10 mouse cellular contexts compared by ENCODE assay signal in genomic region chr4:105305931-105306330, GRCm38 (mm10).
DNase-seq lines count a peak whose midpoint lies in the region; ATAC-seq lines count a peak whose summit lies in the region.
"Had no signal": no experiment of that assay in that cellular context is flagged by ENCODE, and none has a peak within 500 bp of the region (broad histone marks: within the 10 kb centered on the region; RNA-seq: fewer than 3 reads in every experiment).

No protein-coding gene starts in this region.

- no peak overlapping the region for H3K4me2 ChIP-seq in intestine, embryonic 16.5 days (ENCODE audit: low read depth, low read length)
- H3K4me2 ChIP-seq in intestine, embryonic 15.5 days (replicated peaks): no peak overlapping the region
- H3K4me2 ChIP-seq in hindbrain, embryonic 16.5 days (ENCODE audit: low read length): no peak overlapping the region
- H3K4me2 ChIP-seq in forebrain, embryonic 12.5 days: no peak overlapping the region
- H3K4me2 ChIP-seq: midbrain, embryonic 12.5 days had no signal

- no peaks in the 10 kb centered on the region for H3K36me3 ChIP-seq in intestine, embryonic 16.5 days (ENCODE audit: control insufficient read depth, insufficient read depth, low read length)
- H3K36me3 ChIP-seq in intestine, embryonic 15.5 days: no peaks in the 10 kb centered on the region
- no peaks in the 10 kb centered on the region for H3K36me3 ChIP-seq in hindbrain, embryonic 16.5 days (ENCODE audit: control insufficient read depth, insufficient read depth, low read length)
- H3K36me3 ChIP-seq in forebrain, embryonic 12.5 days (replicated peaks): no peaks in the 10 kb centered on the region
- H3K36me3 ChIP-seq: midbrain, embryonic 12.5 days had no signal

- H3K4me1 ChIP-seq in intestine, embryonic 16.5 days (ENCODE audit: control insufficient read depth, insufficient read depth, low read length): no peaks in the 10 kb centered on the region
- no peaks in the 10 kb centered on the region for H3K4me1 ChIP-seq in intestine, embryonic 15.5 days (replicated peaks)
- H3K4me1 ChIP-seq in hindbrain, embryonic 16.5 days (ENCODE audit: control insufficient read depth, insufficient read depth, low read depth, low read length): no peaks in the 10 kb centered on the region
- no peaks in the 10 kb centered on the region for H3K4me1 ChIP-seq in forebrain, embryonic 12.5 days
- H3K4me1 ChIP-seq: midbrain, embryonic 12.5 days had no signal

- no peak overlapping the region for H3K27ac ChIP-seq in intestine, embryonic 16.5 days (ENCODE audit: low read length)
- no peak overlapping the region for H3K27ac ChIP-seq in intestine, embryonic 15.5 days
- no peak overlapping the region for H3K27ac ChIP-seq in hindbrain, embryonic 16.5 days (ENCODE audit: low read depth, low read length)
- no peak overlapping the region for H3K27ac ChIP-seq in forebrain, embryonic 12.5 days
- H3K27ac ChIP-seq: midbrain, embryonic 12.5 days had no signal

- WGBS in intestine, embryonic 16.5 days: 68% methylated on average over 6 of the region's 6 CpGs
- 70% methylated on average over 6 of the region's 6 CpGs for WGBS in intestine, embryonic 15.5 days
- 82% methylated on average over 6 of the region's 6 CpGs for WGBS in hindbrain, embryonic 16.5 days
- 79% methylated on average over 6 of the region's 6 CpGs for WGBS in forebrain, embryonic 12.5 days

- no peaks in the 10 kb centered on the region for H3K27me3 ChIP-seq in intestine, embryonic 16.5 days (replicated peaks; ENCODE audit: control insufficient read depth, insufficient read depth, low read length)
- no peaks in the 10 kb centered on the region for H3K27me3 ChIP-seq in intestine, embryonic 15.5 days (replicated peaks)
- H3K27me3 ChIP-seq in hindbrain, embryonic 16.5 days (replicated peaks; ENCODE audit: control insufficient read depth, insufficient read depth, low read length): no peaks in the 10 kb centered on the region
- no peaks in the 10 kb centered on the region for H3K27me3 ChIP-seq in forebrain, embryonic 12.5 days
- H3K27me3 ChIP-seq: midbrain, embryonic 12.5 days had no signal

- H3K9me3 ChIP-seq in intestine, embryonic 16.5 days (ENCODE audit: control insufficient read depth, low read length): peaks cover 3% of the 10 kb centered on the region; the same call in 1 of the 2 replicates
- no peaks in the 10 kb centered on the region for H3K9me3 ChIP-seq in intestine, embryonic 15.5 days
- H3K9me3 ChIP-seq in hindbrain, embryonic 16.5 days (ENCODE audit: control insufficient read depth, low read length): peaks cover 3% of the 10 kb centered on the region; the same call in 1 of the 2 replicates
- H3K9me3 ChIP-seq in forebrain, embryonic 12.5 days: no peaks in the 10 kb centered on the region
- H3K9me3 ChIP-seq: midbrain, embryonic 12.5 days had no signal

- peak; percentile 13 for DNase-seq in adrenal gland, postnatal 25 days
- peak; percentile 48 for DNase-seq in kidney, adult 18-20 months
- DNase-seq in lung, postnatal 10 days: peak; percentile 66
- no peak for DNase-seq in retina, postnatal 1 day
- DNase-seq: layer of hippocampus, postnatal 36 days had no signal

- no peak overlapping the region for H3K4me3 ChIP-seq in intestine, embryonic 16.5 days (ENCODE audit: low read length)
- H3K4me3 ChIP-seq in intestine, embryonic 15.5 days (replicated peaks): no peak overlapping the region
- H3K4me3 ChIP-seq in hindbrain, embryonic 16.5 days (ENCODE audit: low read length): no peak overlapping the region
- H3K4me3 ChIP-seq in forebrain, embryonic 12.5 days (replicated peaks): no peak overlapping the region
- H3K4me3 ChIP-seq: midbrain, embryonic 12.5 days had no signal

- H3K9ac ChIP-seq in intestine, embryonic 16.5 days (ENCODE audit: low read depth, low read length): no peak overlapping the region
- H3K9ac ChIP-seq in intestine, embryonic 15.5 days: no peak overlapping the region
- H3K9ac ChIP-seq in hindbrain, embryonic 16.5 days (ENCODE audit: low read depth, low read length): no peak overlapping the region
- H3K9ac ChIP-seq in forebrain, embryonic 12.5 days: no peak overlapping the region
- H3K9ac ChIP-seq: midbrain, embryonic 12.5 days had no signal

- ATAC-seq in intestine, embryonic 16.5 days: 0 out of 2 replicates have a peak, but pooled peaks have one; percentile 26
- ATAC-seq in intestine, embryonic 15.5 days: no peak
- no peak for ATAC-seq in hindbrain, embryonic 16.5 days
- no peak for ATAC-seq in forebrain, embryonic 12.5 days (ENCODE audit: low FRiP score)
